In the genomic region with DNA sequence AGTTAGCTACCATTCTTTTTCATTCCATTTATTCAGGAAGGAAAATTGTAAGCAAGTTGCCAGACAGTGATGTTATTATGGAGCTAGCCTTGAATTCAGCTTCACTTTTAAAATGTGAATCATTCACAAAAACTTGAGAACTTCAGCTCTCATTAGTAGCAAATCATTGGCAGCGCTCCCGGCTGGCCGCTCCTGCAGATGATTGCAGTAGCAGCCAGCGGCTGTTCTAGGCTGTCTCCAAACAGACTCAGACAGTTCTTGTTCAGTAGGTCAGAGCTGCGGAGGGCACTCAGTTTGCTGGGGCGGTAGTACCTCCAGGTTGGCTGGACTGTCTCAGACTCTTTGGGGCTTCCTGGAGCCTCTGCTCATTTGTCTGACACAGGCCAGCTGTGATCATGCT, we compare ENCODE assay signal across 9 mouse cellular contexts. TPM values are rescaled to one million over a fixed set of nuclear protein-coding genes. Genes with fewer than 3 reads are reported as not detected.
DNase-seq lines count a peak whose midpoint lies in the region; ATAC-seq and TF ChIP-seq lines count a peak whose summit lies in the region.
"Had no signal": no experiment of that assay in that cellular context is flagged by ENCODE, and none has a peak within 500 bp of the region (broad histone marks: within the 10 kb centered on the region; RNA-seq: fewer than 3 reads in every experiment).

No protein-coding gene starts in this region.

- no peaks in the 10 kb centered on the region for H3K27me3 ChIP-seq in liver, adult 2 months (ENCODE audit: control insufficient read depth, insufficient read depth, low read length)
- no peaks in the 10 kb centered on the region for H3K27me3 ChIP-seq in liver, embryonic 12.5 days (replicated peaks)

- H3K4me2 ChIP-seq in liver, embryonic 12.5 days: no peak overlapping the region

- no peak overlapping the region for H3K4me3 ChIP-seq in liver, adult 2 months (ENCODE audit: insufficient read depth, low read depth, low read length)
- no peak overlapping the region for H3K4me3 ChIP-seq in liver, embryonic 12.5 days

- H3K79me2 ChIP-seq in liver, adult 2 months (ENCODE audit: control insufficient read depth, insufficient read depth, low read length): peaks cover 54% of the 10 kb centered on the region; the same call in 1 of the 2 replicates

- 50% methylated on average over 6 of the region's 6 CpGs for WGBS in liver, adult 2 months
- WGBS in liver, embryonic 12.5 days (ENCODE audit: insufficient replicate concordance): 85% methylated on average over 6 of the region's 6 CpGs

- no peak for TF ChIP-seq POLR2A in liver, adult 2 months (IDR thresholded peaks at IDR 0.05; ENCODE audit: extremely low read depth, insufficient read depth, low read length)

- H3K4me1 ChIP-seq in liver, adult 2 months (ENCODE audit: control insufficient read depth, insufficient read depth, low read length): peaks cover 6% of the 10 kb centered on the region
- H3K4me1 ChIP-seq in liver, embryonic 12.5 days: peaks cover 25% of the 10 kb centered on the region

- DNase-seq in liver, adult 2 months (ENCODE audit: extremely low read depth, low read depth, low spot score): peak; percentile 46
- DNase-seq in gastrocnemius, postnatal 25 days: peak; percentile 77
- DNase-seq in kidney, postnatal 4 days: peak; percentile 90 to 94
- peak; percentile 80 for DNase-seq in lung, postnatal 36 days
- no peak for DNase-seq in natural killer cell, adult 2 months (ENCODE audit: low spot score in 2 of 2)
- no peak for DNase-seq in thymus, postnatal 4 days

- H3K27ac ChIP-seq in liver, adult 2 months (replicated peaks; ENCODE audit: insufficient read depth, low read depth, low read length): no peak overlapping the region
- H3K27ac ChIP-seq in liver, embryonic 12.5 days: no peak overlapping the region

- H3K36me3 ChIP-seq in liver, adult 2 months (ENCODE audit: control insufficient read depth, insufficient read depth, low read length): no peaks in the 10 kb centered on the region
- no peaks in the 10 kb centered on the region for H3K36me3 ChIP-seq in liver, embryonic 12.5 days

- no peak for ATAC-seq in liver, embryonic 12.5 days
- ATAC-seq in megakaryocyte progenitor cell, adult 5-6 weeks (replicated peaks; ENCODE audit: poor library complexity): no peak

- H3K9ac ChIP-seq in liver, adult 2 months (ENCODE audit: low read depth, low read length): no peak overlapping the region
- no peak overlapping the region for H3K9ac ChIP-seq in liver, embryonic 12.5 days

- no peaks in the 10 kb centered on the region for H3K9me3 ChIP-seq in liver, embryonic 12.5 days (replicated peaks)

- TF ChIP-seq CTCF in liver, adult 2 months (IDR thresholded peaks at IDR 0.05; ENCODE audit: low read depth, low read length): no peak

RNA-seq across cellular contexts. Expression of gene Ubtd1, which starts 11.9 kb away (rescaled TPM):
- 4.6 and 4.8 TPM in 2 replicates for total RNA-seq in liver, adult 2 months (2014; rRNA removed)
- 13.4 and 15.3 TPM in 2 replicates for polyA plus RNA-seq in liver, adult 2 months (2012; rRNA removed)
- polyA plus RNA-seq in liver, embryonic 12.5 days (2016; fragmentation: Nextera tagmentation; extraction: Ambion mirVana): 5.6 and 5.7 TPM in 2 replicates
- total RNA-seq in gastrocnemius, postnatal 25 days (2021): 10 to 100 TPM; 15.4 to 19.8 TPM
- 11.2 and 13.4 TPM in 2 replicates for total RNA-seq in megakaryocyte progenitor cell, adult 5-6 weeks (2015)
- 11.9 and 12.3 TPM in 2 replicates for total RNA-seq in megakaryocyte progenitor cell, adult 5-6 weeks (2017)

RNA-seq across cellular contexts. Expression of gene Mms19, which starts 12.5 kb away (rescaled TPM):
- total RNA-seq in liver, adult 2 months (2014; rRNA removed): 14.9 and 15.1 TPM in 2 replicates
- 23.2 and 39.5 TPM in 2 replicates for polyA plus RNA-seq in liver, adult 2 months (2012; rRNA removed)
- polyA plus RNA-seq in liver, embryonic 12.5 days (2016; fragmentation: Nextera tagmentation; extraction: Ambion mirVana): 18.3 and 20.9 TPM in 2 replicates
- 1 to 10 TPM; 7.7 to 8.7 TPM for total RNA-seq in gastrocnemius, postnatal 25 days (2021)
- 15.8 and 16.2 TPM in 2 replicates for total RNA-seq in megakaryocyte progenitor cell, adult 5-6 weeks (2015)
- total RNA-seq in megakaryocyte progenitor cell, adult 5-6 weeks (2017): 25.2 and 43.2 TPM in 2 replicates

RNA-seq across cellular contexts. Expression of gene Ankrd2, which starts 42.3 kb away (rescaled TPM):
- total RNA-seq in liver, adult 2 months (2014; rRNA removed): 1.1 and 1.2 TPM in 2 replicates
- polyA plus RNA-seq in liver, adult 2 months (2012; rRNA removed): 0.37 and 0.65 TPM in 2 replicates
- 0.11 and 0.20 TPM in 2 replicates for polyA plus RNA-seq in liver, embryonic 12.5 days (2016; fragmentation: Nextera tagmentation; extraction: Ambion mirVana)
- total RNA-seq in gastrocnemius, postnatal 25 days (2021): 1,000 to 10,000 TPM in 1 of 2 experiments, 100 to 1,000 TPM in 1; 167 to 1,046 TPM
- total RNA-seq in megakaryocyte progenitor cell, adult 5-6 weeks (2015): not detected in 2 replicates
- total RNA-seq in megakaryocyte progenitor cell, adult 5-6 weeks (2017): not detected in 2 replicates
- total RNA-seq: MEL had no signal

RNA-seq across cellular contexts. Expression of gene Hoga1, which starts 51.9 kb away (rescaled TPM):
- 128 and 132 TPM in 2 replicates for total RNA-seq in liver, adult 2 months (2014; rRNA removed)
- 247 and 290 TPM in 2 replicates for polyA plus RNA-seq in liver, adult 2 months (2012; rRNA removed)
- 11.6 and 11.9 TPM in 2 replicates for polyA plus RNA-seq in liver, embryonic 12.5 days (2016; fragmentation: Nextera tagmentation; extraction: Ambion mirVana)
- 1 to 10 TPM; 2.1 to 2.3 TPM for total RNA-seq in gastrocnemius, postnatal 25 days (2021)
- total RNA-seq in megakaryocyte progenitor cell, adult 5-6 weeks (2015): 0.20 TPM in 1 of 2 replicates, not detected in the other
- 0.24 and 0.33 TPM in 2 replicates for total RNA-seq in megakaryocyte progenitor cell, adult 5-6 weeks (2017)

RNA-seq across cellular contexts. Expression of gene 4933411K16Rik, which starts 58.6 kb away (rescaled TPM):
- 13.9 and 17.1 TPM in 2 replicates for total RNA-seq in liver, adult 2 months (2014; rRNA removed)
- polyA plus RNA-seq in liver, adult 2 months (2012; rRNA removed): 3.5 and 7.0 TPM in 2 replicates
- 0.08 TPM in 1 of 2 replicates, not detected in the other for polyA plus RNA-seq in liver, embryonic 12.5 days (2016; fragmentation: Nextera tagmentation; extraction: Ambion mirVana)
- total RNA-seq in gastrocnemius, postnatal 25 days (2021): under 1 TPM; 0.20 to 0.32 TPM
- total RNA-seq in megakaryocyte progenitor cell, adult 5-6 weeks (2015): not detected in 2 replicates
- not detected in 2 replicates for total RNA-seq in megakaryocyte progenitor cell, adult 5-6 weeks (2017)
- total RNA-seq: MEL had no signal

Comparison
In these comparisons a context has a peak if more than half of its experiments do, and no peak if none do; other contexts are left out.
1. DNase-seq: peak in liver, adult 2 months (single experiment), gastrocnemius, postnatal 25 days (single experiment), kidney, postnatal 4 days (2 of 2) and lung, postnatal 36 days (single experiment); none in natural killer cell, adult 2 months (0 of 2) and thymus, postnatal 4 days (single experiment).
2. RNA of gene Ankrd2, which starts 42.3 kb away (total RNA-seq): 167 to 1,046 TPM in gastrocnemius, postnatal 25 days; 1.1 to 1.2 TPM in liver, adult 2 months and not detected in megakaryocyte progenitor cell, adult 5-6 weeks; every median in the first group is over 10 times any median in the second.